In the genomic region with DNA sequence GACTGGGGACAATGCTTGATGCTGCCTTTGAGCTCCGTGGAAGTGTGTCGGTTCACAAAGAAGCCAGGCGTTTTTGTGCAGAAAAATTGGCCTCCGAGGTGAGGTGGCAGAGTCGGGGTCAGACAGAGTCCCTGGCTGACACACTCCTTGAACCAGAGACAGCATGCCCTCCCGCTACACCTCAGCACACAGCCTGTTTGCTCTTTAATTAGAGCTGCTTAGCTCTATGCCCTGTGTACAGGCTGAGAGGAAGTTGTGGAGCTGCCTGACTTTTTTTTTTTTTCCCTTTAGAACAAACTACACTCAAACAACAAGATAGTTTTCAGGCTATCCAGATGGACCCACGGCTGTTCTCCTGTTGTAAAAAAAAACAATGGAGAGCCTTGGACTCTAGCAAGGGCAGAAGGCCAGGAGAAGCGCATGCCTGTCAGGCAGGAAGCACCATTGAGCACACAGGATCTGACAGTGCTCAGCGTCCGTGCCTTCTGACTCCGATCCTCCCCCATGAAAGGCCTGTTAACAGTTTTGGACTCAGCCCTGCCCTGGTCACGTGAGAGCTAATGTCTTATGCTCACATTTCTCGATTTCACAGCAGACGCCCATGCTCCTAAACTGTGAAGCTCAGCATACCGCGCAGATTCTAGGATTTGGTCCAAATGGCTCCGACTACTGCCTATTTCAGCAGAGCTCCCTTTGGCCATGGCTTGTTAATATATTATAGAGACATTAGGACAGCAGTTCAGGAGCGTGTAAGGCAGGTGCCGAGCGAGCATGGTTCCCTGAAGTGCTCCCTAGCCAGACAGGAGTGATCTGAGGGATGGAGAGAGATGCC, we compare ENCODE assay signal across 8 mouse cellular contexts. TPM values are rescaled to one million over a fixed set of nuclear protein-coding genes. Genes with fewer than 3 reads are reported as not detected.
DNase-seq lines count a peak whose midpoint lies in the region; ATAC-seq and TF ChIP-seq lines count a peak whose summit lies in the region.
"Had no signal": no experiment of that assay in that cellular context is flagged by ENCODE, and none has a peak within 500 bp of the region (broad histone marks: within the 10 kb centered on the region; RNA-seq: fewer than 3 reads in every experiment).

No protein-coding gene starts in this region.

- TF ChIP-seq CTCF in left cerebral cortex, adult 2 months (IDR thresholded peaks at IDR 0.05) = no peak

- peak; percentile 57 for ATAC-seq in forebrain, embryonic 15.5 days (replicated peaks)
- peak; percentile 88 for ATAC-seq in hindbrain, embryonic 16.5 days
- 0 out of 2 replicates have a peak, but pooled peaks have one; percentile 24 for ATAC-seq in neural tube, embryonic 14.5 days (ENCODE audit: low read depth)

- no peak overlapping the region; the same call in 1 of the 2 replicates for H3K27ac ChIP-seq in forebrain, embryonic 15.5 days (replicated peaks)
- H3K27ac ChIP-seq in hindbrain, embryonic 16.5 days (ENCODE audit: low read depth, low read length) = 0 out of 2 replicates have a peak overlapping the region, but pooled peaks have one; percentile 17
- H3K27ac ChIP-seq in left cerebral cortex, adult 2 months = no peak overlapping the region
- peak overlapping the region; percentile 4; the same call in 1 of the 2 replicates for H3K27ac ChIP-seq in neural tube, embryonic 14.5 days (ENCODE audit: low read depth, low read length)
- H3K27ac ChIP-seq: limb, embryonic 12.5 days had no signal

- no peak overlapping the region for H3K4me3 ChIP-seq in forebrain, embryonic 15.5 days
- no peak overlapping the region for H3K4me3 ChIP-seq in hindbrain, embryonic 16.5 days (ENCODE audit: low read length)
- 0 out of 2 replicates have a peak overlapping the region, but pooled peaks have one; percentile 4 for H3K4me3 ChIP-seq in left cerebral cortex, adult 2 months
- H3K4me3 ChIP-seq in neural tube, embryonic 14.5 days (ENCODE audit: low read depth, low read length) = no peak overlapping the region
- H3K4me3 ChIP-seq: limb, embryonic 12.5 days had no signal

- intact Hi-C loops in left cerebral cortex, adult 2 months (cut with DNase I) = no loop called here

- 32% methylated on average over 20 of the region's 20 CpGs for WGBS in forebrain, embryonic 15.5 days
- WGBS in hindbrain, embryonic 16.5 days = 27% methylated on average over 20 of the region's 20 CpGs
- WGBS in neural tube, embryonic 14.5 days = 35% methylated on average over 20 of the region's 20 CpGs

- H3K4me1 ChIP-seq in forebrain, embryonic 15.5 days = peaks cover 16% of the 10 kb centered on the region
- H3K4me1 ChIP-seq in hindbrain, embryonic 16.5 days (ENCODE audit: control insufficient read depth, insufficient read depth, low read depth, low read length) = peaks cover 6% of the 10 kb centered on the region
- peaks cover 2% of the 10 kb centered on the region; the same call in 1 of the 2 replicates for H3K4me1 ChIP-seq in neural tube, embryonic 14.5 days (ENCODE audit: control insufficient read depth, insufficient read depth, low read length)

- H3K9me3 ChIP-seq in forebrain, embryonic 15.5 days = no peaks in the 10 kb centered on the region
- H3K9me3 ChIP-seq in hindbrain, embryonic 16.5 days (ENCODE audit: control insufficient read depth, low read length) = no peaks in the 10 kb centered on the region
- H3K9me3 ChIP-seq in neural tube, embryonic 14.5 days (ENCODE audit: control insufficient read depth, low read length) = no peaks in the 10 kb centered on the region
- H3K9me3 ChIP-seq: limb, embryonic 12.5 days had no signal

- peak overlapping the region; percentile 17; the same call in 1 of the 2 replicates for H3K4me2 ChIP-seq in forebrain, embryonic 15.5 days (replicated peaks)
- H3K4me2 ChIP-seq in hindbrain, embryonic 16.5 days (ENCODE audit: low read length) = peak overlapping the region; percentile 24
- H3K4me2 ChIP-seq in neural tube, embryonic 14.5 days (ENCODE audit: low read depth, low read length) = no peak overlapping the region
- H3K4me2 ChIP-seq: limb, embryonic 12.5 days had no signal

- H3K36me3 ChIP-seq in forebrain, embryonic 15.5 days = no peaks in the 10 kb centered on the region
- H3K36me3 ChIP-seq in hindbrain, embryonic 16.5 days (ENCODE audit: control insufficient read depth, insufficient read depth, low read length) = no peaks in the 10 kb centered on the region
- no peaks in the 10 kb centered on the region for H3K36me3 ChIP-seq in neural tube, embryonic 14.5 days (ENCODE audit: control insufficient read depth, insufficient read depth, low read length)
- H3K36me3 ChIP-seq: limb, embryonic 12.5 days had no signal

- peak; percentile 3 to 66 for DNase-seq in urinary bladder, postnatal 36 days (ENCODE audit: low spot score in 2 of 2)
- no peak for DNase-seq in urinary bladder, postnatal 10 days (ENCODE audit: low spot score)
- DNase-seq in left cerebral cortex, adult 2 months (ENCODE audit: extremely low spot score in 1 of 2, low spot score in 2 of 2) = peak; percentile 20 to 40
- no peak for DNase-seq in c-Kit-positive CD71-positive TER-119-positive erythroid progenitor cells, embryonic 14.5 days (ENCODE audit: low spot score)

- H3K27me3 ChIP-seq in forebrain, embryonic 15.5 days = no peaks in the 10 kb centered on the region
- no peaks in the 10 kb centered on the region for H3K27me3 ChIP-seq in hindbrain, embryonic 16.5 days (replicated peaks; ENCODE audit: control insufficient read depth, insufficient read depth, low read length)
- no peaks in the 10 kb centered on the region for H3K27me3 ChIP-seq in neural tube, embryonic 14.5 days (ENCODE audit: control insufficient read depth, insufficient read depth, low read length)
- H3K27me3 ChIP-seq: limb, embryonic 12.5 days had no signal

- no peak overlapping the region for H3K9ac ChIP-seq in forebrain, embryonic 15.5 days (replicated peaks)
- H3K9ac ChIP-seq in hindbrain, embryonic 16.5 days (ENCODE audit: low read depth, low read length) = 0 out of 2 replicates have a peak overlapping the region, but pooled peaks have one; percentile 14
- H3K9ac ChIP-seq in neural tube, embryonic 14.5 days (replicated peaks; ENCODE audit: low read depth, low read length) = no peak overlapping the region
- H3K9ac ChIP-seq: limb, embryonic 12.5 days had no signal

RNA-seq across cellular contexts. Expression of a gene that starts 42.3 kb away (rescaled TPM):
- polyA plus RNA-seq in forebrain, embryonic 15.5 days (2015; fragmentation: Nextera tagmentation; extraction: Ambion mirVana) = 2.5 TPM in 2 replicates
- polyA plus RNA-seq in hindbrain, embryonic 16.5 days (2015; fragmentation: Nextera tagmentation; extraction: Ambion mirVana) = 1.2 and 1.6 TPM in 2 replicates
- 1 to 10 TPM; 2.7 to 2.8 TPM for total RNA-seq in left cerebral cortex, adult 2 months (2021)
- polyA plus RNA-seq in neural tube, embryonic 14.5 days (2014; fragmentation: Nextera tagmentation; extraction: Ambion mirVana) = 1.5 and 1.6 TPM in 2 replicates

Comparison
In these comparisons a context has a peak if more than half of its experiments do, and no peak if none do; other contexts are left out.
1. DNase-seq: peak in urinary bladder, postnatal 36 days (2 of 2) and left cerebral cortex, adult 2 months (2 of 2); none in urinary bladder, postnatal 10 days (single experiment) and c-Kit-positive CD71-positive TER-119-positive erythroid progenitor cells, embryonic 14.5 days (single experiment).
2. ATAC-seq: peak in every context shown above with its lines; median percentile 88 in hindbrain, embryonic 16.5 days; 57 in forebrain, embryonic 15.5 days; 24 in neural tube, embryonic 14.5 days.
3. H3K27ac ChIP-seq: peak in hindbrain, embryonic 16.5 days (single experiment) and neural tube, embryonic 14.5 days (single experiment); none in forebrain, embryonic 15.5 days (single experiment) and left cerebral cortex, adult 2 months (single experiment).